Mouse (Mus musculus) forebrain, embryonic 13.5 days (tissue): ENCODE results near the gene Tex2. TPM values are rescaled to one million over a fixed set of nuclear protein-coding genes. Genes with fewer than 3 reads are reported as not detected.

Experiments used
- ATAC-seq: fragments of 200-750 bp; cut with Nextera tagmentation; 2 replicates; pipeline ENCODE4 v1.8.0; 2017
- H3K27ac ChIP-seq: fragments of 300-500 bp; sonication (generic); 2 replicates; pipeline ENCODE4 v1.5.1; 2015; ENCODE audit warnings: inconsistent platforms, mild to moderate bottlenecking, moderate library complexity
- H3K27me3 ChIP-seq: fragments of 300-500 bp; sonication (generic); 2 replicates; pipeline ENCODE4 v1.6.1; 2015; ENCODE audit warnings: mild to moderate bottlenecking, inconsistent platforms
- H3K36me3 ChIP-seq: fragments of 300-500 bp; sonication (generic); 2 replicates; pipeline ENCODE4 v1.6.1; 2015; ENCODE audit warnings: mild to moderate bottlenecking, inconsistent platforms; ENCODE audit not compliant: poor library complexity, severe bottlenecking
- H3K4me1 ChIP-seq: fragments of 300-500 bp; sonication (generic); 2 replicates; pipeline ENCODE4 v1.6.1; 2015; ENCODE audit warnings: inconsistent platforms
- H3K4me2 ChIP-seq: fragments of 300-500 bp; sonication (generic); 2 replicates; pipeline ENCODE4 v1.6.1; 2015; ENCODE audit warnings: inconsistent platforms, mild to moderate bottlenecking, moderate library complexity
- H3K4me3 ChIP-seq: fragments of 300-500 bp; sonication (generic); 2 replicates; pipeline ENCODE4 v1.5.1; 2015; ENCODE audit warnings: mild to moderate bottlenecking, inconsistent platforms
- H3K9ac ChIP-seq: fragments of 300-500 bp; sonication (generic); 2 replicates; pipeline ENCODE4 v1.6.1; 2015; ENCODE audit warnings: mild to moderate bottlenecking, inconsistent platforms
- H3K9me3 ChIP-seq: fragments of 300-500 bp; sonication (generic); replicated peaks from 2 replicates; pipeline ENCODE4 v1.6.1; 2016; ENCODE audit warnings: inconsistent platforms
- WGBS: fragments of 180-500 bp; shearing (Covaris S2); methylation state at CpG from one replicate; pipeline ENCODE4 v1.1.7; 2015; 5-methylcytosine and 5-hydroxymethylcytosine counted together
- polyA plus RNA-seq: library from polyadenylated mRNA; unstranded; fragments of >200 nt; fragmentation: Nextera tagmentation; extraction: Ambion mirVana; gene quantifications from 2 replicates; pipeline ENCODE4 v1.2.1, GENCODE M21; 2015

Gene Tex2
- polyA plus RNA-seq, 1 experiment from 2014 or later, result 9.6 TPM

GRCm38 (mm10) chr11:106512006-106512390 lies 101.2 kb downstream of the Tex2 start:
- WGBS, result 95% methylated on average over 7 of the region's 7 CpGs
- Histone ChIP-seq H3K4me3 (no peak overlapping the region), H3K9ac (no peak overlapping the region), H3K4me2 (no peak overlapping the region), H3K27ac (no peak overlapping the region), H3K4me1 (no peaks in the 10 kb centered on the region), H3K9me3 (no peaks in the 10 kb centered on the region), H3K36me3 (peaks cover 30% of the 10 kb centered on the region), H3K27me3 (no peaks in the 10 kb centered on the region)
- ATAC-seq, result no peak

DNA sequence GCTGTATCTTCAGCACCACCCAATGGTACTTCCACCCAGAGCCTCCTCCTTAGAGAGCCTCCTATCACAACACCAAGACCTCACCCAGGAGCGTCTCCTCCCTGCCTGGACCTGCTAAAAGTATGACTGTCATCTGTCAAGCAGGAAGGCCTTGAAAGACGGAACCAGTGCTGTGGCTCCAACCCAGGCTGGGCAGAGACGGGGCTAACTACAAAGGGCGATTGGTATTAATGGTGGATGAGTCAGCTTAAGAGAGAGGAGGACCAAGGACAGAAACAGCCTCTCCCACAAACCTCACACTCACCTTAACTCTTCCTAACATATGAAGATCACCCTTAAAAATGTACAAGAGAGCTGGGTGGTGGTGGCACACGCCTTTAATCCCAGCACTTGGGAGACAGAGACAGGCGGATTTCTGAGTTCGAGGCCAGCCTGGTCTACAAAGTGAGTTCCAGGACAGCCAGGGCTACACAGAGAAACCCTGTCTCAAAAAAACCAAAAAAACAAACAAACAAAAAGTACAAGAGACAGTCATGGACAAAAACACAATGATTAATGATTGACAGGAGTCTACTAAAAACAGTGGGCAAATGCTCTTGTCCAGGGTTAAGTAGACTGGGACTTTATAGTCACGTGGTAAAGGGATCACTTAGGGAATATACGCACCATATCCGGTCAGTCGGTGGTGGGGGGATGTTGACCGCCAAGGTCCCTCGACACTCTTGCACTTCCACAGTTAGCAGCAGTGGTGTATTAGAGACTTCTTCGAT lies 101.8 kb downstream of the Tex2 start:
- no peak overlapping the region for H3K27ac ChIP-seq
- peaks cover 30% of the 10 kb centered on the region for H3K36me3 ChIP-seq
- no peaks in the 10 kb centered on the region for H3K27me3 ChIP-seq
- H3K4me2 ChIP-seq, result no peak overlapping the region
- 92% methylated on average over 14 of the region's 14 CpGs for WGBS
- H3K9me3 ChIP-seq, result no peaks in the 10 kb centered on the region
- no peak overlapping the region for H3K4me3 ChIP-seq
- ATAC-seq, result no peak
- H3K4me1 ChIP-seq, result no peaks in the 10 kb centered on the region
- H3K9ac ChIP-seq, result no peak overlapping the region

- Histone ChIP-seq H3K4me1 (no peaks in the 10 kb centered on the region), H3K9me3 (no peaks in the 10 kb centered on the region), H3K4me2 (no peak overlapping the region), H3K36me3 (peaks cover 30% of the 10 kb centered on the region), H3K9ac (no peak overlapping the region), H3K27ac (no peak overlapping the region), H3K4me3 (no peak overlapping the region), H3K27me3 (no peaks in the 10 kb centered on the region)
- ATAC-seq, result no peak
- WGBS, result 92% methylated on average over 7 of the region's 7 CpGs
Observed at GRCm38 (mm10) chr11:106507638-106508037, 105.6 kb downstream of the Tex2 start.

- Histone ChIP-seq H3K27me3 (no peaks in the 10 kb centered on the region), H3K4me3 (no peak overlapping the region), H3K36me3 (peaks cover 20% of the 10 kb centered on the region), H3K27ac (no peak overlapping the region), H3K9me3 (no peaks in the 10 kb centered on the region), H3K4me1 (peaks cover 9% of the 10 kb centered on the region; the same call in 1 of the 2 replicates), H3K4me2 (no peak overlapping the region), H3K9ac (no peak overlapping the region)
- ATAC-seq, result no peak
- WGBS, result 85% methylated on average over 6 of the region's 6 CpGs
Observed at GRCm38 (mm10) chr11:106506211-106506610, 107.0 kb downstream of the Tex2 start.

GRCm38 (mm10) chr11:106504129-106504528 lies 109.1 kb downstream of the Tex2 start:
- H3K4me2 ChIP-seq, result no peak overlapping the region
- H3K9ac ChIP-seq, result no peak overlapping the region
- no peaks in the 10 kb centered on the region for H3K27me3 ChIP-seq
- H3K4me3 ChIP-seq, result no peak overlapping the region
- peaks cover 9% of the 10 kb centered on the region; the same call in 1 of the 2 replicates for H3K4me1 ChIP-seq
- H3K9me3 ChIP-seq, result no peaks in the 10 kb centered on the region
- no peak overlapping the region for H3K27ac ChIP-seq
- peaks cover 10% of the 10 kb centered on the region for H3K36me3 ChIP-seq
- no peak for ATAC-seq

DNA sequence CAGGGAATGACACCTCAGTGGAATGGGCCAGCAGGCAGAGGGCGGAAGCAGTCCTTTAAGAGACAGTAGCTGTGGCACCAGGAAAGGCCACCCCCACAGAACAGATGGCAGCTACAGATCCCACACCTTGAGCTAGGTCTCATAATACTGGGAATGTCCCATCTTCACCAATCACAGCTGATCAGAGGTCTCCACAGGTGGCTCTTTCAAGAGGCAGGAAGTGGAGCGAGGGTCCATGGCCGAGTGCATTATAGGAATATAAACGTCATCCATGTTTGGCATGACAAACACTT lies 109.9 kb downstream of the Tex2 start:
- Histone ChIP-seq H3K4me1 (peaks cover 9% of the 10 kb centered on the region; the same call in 1 of the 2 replicates), H3K9ac (no peak overlapping the region), H3K36me3 (0 out of 2 replicates have a peak, but pooled peaks cover 3% of the 10 kb centered on the region), H3K27me3 (no peaks in the 10 kb centered on the region), H3K4me3 (no peak overlapping the region), H3K4me2 (no peak overlapping the region), H3K9me3 (no peaks in the 10 kb centered on the region), H3K27ac (peak overlapping the region; percentile 51)
- 78% methylated on average over 4 of the region's 4 CpGs for WGBS
- ATAC-seq, result no peak

GRCm38 (mm10) chr11:106502631-106503424 lies 110.4 kb downstream of the Tex2 start:
- Histone ChIP-seq H3K4me2 (no peak overlapping the region), H3K9me3 (no peaks in the 10 kb centered on the region), H3K9ac (no peak overlapping the region), H3K4me1 (peaks cover 9% of the 10 kb centered on the region; the same call in 1 of the 2 replicates), H3K27ac (peak overlapping the region; percentile 51), H3K27me3 (no peaks in the 10 kb centered on the region), H3K36me3 (no peaks in the 10 kb centered on the region), H3K4me3 (no peak overlapping the region)
- WGBS, result 51% methylated on average over 13 of the region's 13 CpGs
- no peak for ATAC-seq

GRCm38 (mm10) chr11:106502159-106502505 lies 111.1 kb downstream of the Tex2 start:
- peak overlapping the region; percentile 94; the same call in 1 of the 2 replicates for H3K4me3 ChIP-seq
- H3K4me2 ChIP-seq, result peak overlapping the region; percentile 82
- no peaks in the 10 kb centered on the region for H3K36me3 ChIP-seq
- H3K4me1 ChIP-seq, result peaks cover 9% of the 10 kb centered on the region; the same call in 1 of the 2 replicates
- no peak for ATAC-seq
- H3K9me3 ChIP-seq, result no peaks in the 10 kb centered on the region
- H3K9ac ChIP-seq, result peak overlapping the region; percentile 99
- H3K27ac ChIP-seq, result peak overlapping the region; percentile 98
- H3K27me3 ChIP-seq, result no peaks in the 10 kb centered on the region

DNA sequence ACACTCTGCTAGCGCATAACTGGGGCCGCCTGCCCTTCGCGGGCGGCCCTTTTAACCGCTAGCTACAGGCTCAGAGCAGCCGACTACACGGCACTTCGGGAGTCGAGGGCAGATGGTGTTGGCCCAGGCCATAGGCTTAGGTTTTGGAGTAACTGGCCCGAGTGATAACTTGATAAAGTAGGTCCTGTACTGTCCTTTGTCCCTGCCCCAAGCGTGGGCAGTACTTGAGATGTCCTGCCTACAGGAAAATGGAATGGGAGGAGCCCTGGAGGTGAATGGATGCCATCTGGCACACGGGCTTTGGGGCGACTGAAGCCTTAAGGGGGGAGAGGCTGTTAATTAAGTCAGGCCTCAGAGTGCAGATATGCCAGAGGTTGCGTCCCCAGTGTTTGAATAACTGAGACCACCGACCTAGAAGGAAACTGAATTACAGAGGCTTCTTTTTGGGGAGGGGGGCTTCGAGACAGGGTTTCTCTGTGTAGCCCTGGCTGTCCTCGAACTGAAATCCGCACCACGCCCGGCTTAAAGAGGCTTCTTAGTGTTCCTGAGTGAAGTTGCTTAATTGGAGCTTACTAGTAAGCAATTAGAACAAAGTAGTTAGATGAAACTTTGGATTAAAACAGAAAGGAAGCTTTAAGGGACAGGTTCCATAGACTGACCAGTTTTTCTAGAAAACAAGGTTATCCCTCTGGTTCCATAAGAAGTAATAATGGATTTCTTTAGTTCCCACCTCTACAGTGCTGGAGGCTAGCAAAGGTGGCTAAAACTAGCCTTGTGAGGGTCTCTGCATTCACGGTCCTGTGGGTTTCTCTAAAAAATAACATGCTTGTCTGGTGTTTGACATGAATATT lies 111.7 kb downstream of the Tex2 start:
- Histone ChIP-seq H3K9ac (peak overlapping the region; percentile 99), H3K27ac (peak overlapping the region; percentile 98), H3K9me3 (no peaks in the 10 kb centered on the region), H3K4me1 (peaks cover 9% of the 10 kb centered on the region; the same call in 1 of the 2 replicates), H3K27me3 (no peaks in the 10 kb centered on the region), H3K4me3 (peak overlapping the region; percentile 94), H3K36me3 (no peaks in the 10 kb centered on the region), H3K4me2 (peak overlapping the region; percentile 82)
- ATAC-seq, result peak; percentile 72
- WGBS, result under 1% methylated on average over 22 of the region's 22 CpGs

GRCm38 (mm10) chr11:106500393-106501307 lies 112.6 kb downstream of the Tex2 start:
- Histone ChIP-seq H3K36me3 (no peaks in the 10 kb centered on the region), H3K9ac (peak overlapping the region; percentile 99), H3K4me3 (peak overlapping the region; percentile 94), H3K4me1 (peaks cover 9% of the 10 kb centered on the region; the same call in 1 of the 2 replicates), H3K27ac (peak overlapping the region; percentile 98), H3K9me3 (no peaks in the 10 kb centered on the region), H3K27me3 (no peaks in the 10 kb centered on the region), H3K4me2 (peak overlapping the region; percentile 82)
- peak; percentile 98 for ATAC-seq
- under 1% methylated on average over 50 of the region's 55 CpGs for WGBS

GRCm38 (mm10) chr11:106498739-106499379 lies 114.4 kb downstream of the Tex2 start:
- WGBS, result 16% methylated on average over 4 of the region's 4 CpGs
- Histone ChIP-seq H3K9ac (no peak overlapping the region; the same call in 1 of the 2 replicates), H3K4me3 (no peak overlapping the region), H3K4me1 (peaks cover 9% of the 10 kb centered on the region; the same call in 1 of the 2 replicates), H3K36me3 (no peaks in the 10 kb centered on the region), H3K4me2 (no peak overlapping the region), H3K27me3 (no peaks in the 10 kb centered on the region), H3K27ac (no peak overlapping the region), H3K9me3 (no peaks in the 10 kb centered on the region)
- no peak for ATAC-seq
